Mouse (Mus musculus) embryonic facial prominence, embryonic 10.5 days (tissue): ENCODE measurements around the gene Pdilt. TPM values are rescaled to one million over a fixed set of nuclear protein-coding genes. Genes with fewer than 3 reads are reported as not detected.

ENCODE experiments used
- DNase-seq: peaks from one replicate; pipeline ENCODE4 v3.0.0-alpha.2; 2017; ENCODE audit warnings: low spot score
- H3K27ac ChIP-seq: fragments of 300-500 bp; sonication (generic); replicated peaks from 2 replicates; pipeline ENCODE4 v1.5.1; 2016; ENCODE audit warnings: mild to moderate bottlenecking
- H3K27me3 ChIP-seq: fragments of 300-500 bp; sonication (generic); replicated peaks from 2 replicates; pipeline ENCODE4 v1.6.1; 2016; ENCODE audit warnings: low read depth, mild to moderate bottlenecking; ENCODE audit not compliant: poor library complexity, severe bottlenecking
- H3K36me3 ChIP-seq: fragments of 300-500 bp; sonication (generic); replicated peaks from 2 replicates; pipeline ENCODE4 v1.6.1; 2016; ENCODE audit warnings: mild to moderate bottlenecking, moderate library complexity
- H3K4me1 ChIP-seq: fragments of 300-500 bp; sonication (generic); 2 replicates; pipeline ENCODE4 v1.6.1; 2016
- H3K4me3 ChIP-seq: fragments of 300-500 bp; sonication (generic); 2 replicates; pipeline ENCODE4 v1.5.1; 2016; ENCODE audit warnings: mild to moderate bottlenecking, moderate library complexity
- H3K9me3 ChIP-seq: fragments of 300-500 bp; sonication (generic); 2 replicates; pipeline ENCODE4 v1.6.1; 2016; ENCODE audit warnings: mild to moderate bottlenecking
- WGBS: fragments of 180-500 bp; shearing (Covaris S2); methylation state at CpG from one replicate; pipeline ENCODE4 v1.1.7; 2016; 5-methylcytosine and 5-hydroxymethylcytosine counted together
- polyA plus RNA-seq: library from polyadenylated mRNA; unstranded; fragments of >200 nt; fragmentation: Nextera tagmentation; extraction: Ambion mirVana; gene quantifications from 2 replicates; pipeline ENCODE4 v1.2.1, GENCODE M21; 2016

Gene Pdilt
- polyA plus RNA-seq, 1 experiment from 2014 or later, result not detected

DNA sequence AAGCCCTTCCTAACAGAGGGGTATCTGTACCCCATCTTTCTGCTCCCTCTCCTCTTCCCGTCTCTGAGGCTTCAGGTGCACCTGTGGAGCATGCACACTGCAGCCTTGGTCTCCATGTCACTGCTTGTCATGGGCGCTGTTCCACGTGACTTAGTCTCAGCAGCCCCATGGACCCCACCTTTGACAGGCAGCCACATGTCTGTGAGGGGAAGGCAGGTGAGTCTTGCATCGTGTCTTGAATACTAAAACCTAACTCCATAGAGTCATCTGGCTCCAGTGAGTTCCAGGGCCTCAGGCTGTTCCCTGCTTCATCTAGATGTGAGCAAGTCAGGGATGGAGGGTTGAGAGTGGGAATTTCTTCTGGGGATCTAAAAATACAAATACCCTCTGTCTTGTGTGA is 39.1 kb downstream of the Pdilt start:
- Histone ChIP-seq H3K4me1 (no peaks in the 10 kb centered on the region), H3K9me3 (no peaks in the 10 kb centered on the region), H3K27me3 (no peaks in the 10 kb centered on the region), H3K36me3 (no peaks in the 10 kb centered on the region), H3K27ac (no peak overlapping the region), H3K4me3 (no peak overlapping the region)
- 81% methylated on average over 4 of the region's 4 CpGs for whole genome bisulfite sequencing
- DNase-seq, result no peak

DNA sequence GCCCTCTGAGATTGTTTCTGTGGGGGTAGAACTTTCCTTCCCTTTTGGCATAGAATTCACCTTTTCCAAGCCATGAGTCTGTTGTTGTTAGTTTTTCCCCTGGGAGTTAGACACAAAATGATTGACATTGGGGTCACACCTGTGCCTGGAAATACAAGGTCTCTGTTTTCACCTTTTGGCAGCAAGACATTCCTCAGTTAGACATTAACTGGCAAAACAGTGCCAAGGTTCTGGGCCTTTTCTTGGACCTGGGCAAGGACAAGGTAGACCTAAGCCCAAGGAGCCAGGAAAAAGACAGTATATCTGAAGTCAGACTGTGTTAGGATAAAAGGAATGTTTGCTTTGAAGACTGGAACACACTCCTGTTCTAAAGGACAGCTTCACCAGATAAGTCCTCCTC is 44.0 kb downstream of the Pdilt start, which contains the start of gene Umod:
Umod (minus strand) TSS at position 27 of the 400 bp plus-strand sequence.
- DNase-seq, result no peak
- H3K27me3 ChIP-seq, result no peaks in the 10 kb centered on the region
- no peaks in the 10 kb centered on the region for H3K4me1 ChIP-seq
- H3K4me3 ChIP-seq, result no peak within 1 kb of the TSS
- no peaks in the 10 kb centered on the region for H3K36me3 ChIP-seq
- H3K27ac ChIP-seq, result no peak within 1 kb of the TSS
- no peaks in the 10 kb centered on the region for H3K9me3 ChIP-seq

DNA sequence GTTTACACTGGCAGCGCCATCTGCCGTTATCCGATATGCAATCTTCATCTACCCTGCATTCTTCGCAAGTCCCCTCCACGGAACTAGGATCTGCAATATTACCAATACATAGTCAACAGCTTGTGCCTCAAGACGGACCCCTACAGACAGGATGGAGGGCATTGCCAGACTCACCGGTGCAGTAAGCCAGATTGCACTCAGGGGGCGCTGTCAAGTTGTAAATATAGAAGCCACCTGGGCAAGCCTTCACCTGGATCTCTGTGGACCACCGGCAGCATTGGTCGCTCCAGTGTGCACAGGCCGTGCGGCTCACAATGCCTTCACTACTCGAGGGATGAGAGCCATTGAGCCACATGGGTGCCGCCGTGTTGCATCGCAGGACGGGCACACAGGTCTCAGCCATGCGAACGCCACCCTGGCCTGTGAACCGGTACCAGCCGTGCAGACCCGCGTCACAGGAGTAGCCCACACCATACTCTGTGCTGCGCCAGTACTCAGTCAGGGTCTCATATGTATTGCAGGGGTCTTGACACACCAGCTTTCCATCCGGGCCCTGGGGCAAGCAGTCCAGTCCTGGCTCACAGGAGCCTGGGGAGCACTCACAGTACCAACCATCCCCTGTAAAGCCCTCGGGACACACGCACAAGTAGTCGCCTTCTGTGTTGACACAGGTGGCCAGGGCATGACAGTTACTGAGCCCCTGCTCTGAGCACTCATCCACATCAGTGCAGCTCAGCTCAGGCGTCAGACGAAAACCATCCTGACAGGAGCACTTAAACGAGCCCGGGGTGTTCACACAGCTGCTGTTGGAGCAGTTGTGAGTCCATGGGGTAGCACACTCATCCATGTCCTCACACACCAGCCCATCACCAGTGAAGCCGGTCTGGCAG is 46.5 kb downstream of the Pdilt start:
- H3K36me3 ChIP-seq, result no peaks in the 10 kb centered on the region
- no peaks in the 10 kb centered on the region for H3K4me1 ChIP-seq
- no peak for DNase-seq
- 76% methylated on average over 33 of the region's 33 CpGs for WGBS
- no peak overlapping the region for H3K27ac ChIP-seq
- no peaks in the 10 kb centered on the region for H3K9me3 ChIP-seq
- no peaks in the 10 kb centered on the region for H3K27me3 ChIP-seq
- no peak overlapping the region for H3K4me3 ChIP-seq

DNA sequence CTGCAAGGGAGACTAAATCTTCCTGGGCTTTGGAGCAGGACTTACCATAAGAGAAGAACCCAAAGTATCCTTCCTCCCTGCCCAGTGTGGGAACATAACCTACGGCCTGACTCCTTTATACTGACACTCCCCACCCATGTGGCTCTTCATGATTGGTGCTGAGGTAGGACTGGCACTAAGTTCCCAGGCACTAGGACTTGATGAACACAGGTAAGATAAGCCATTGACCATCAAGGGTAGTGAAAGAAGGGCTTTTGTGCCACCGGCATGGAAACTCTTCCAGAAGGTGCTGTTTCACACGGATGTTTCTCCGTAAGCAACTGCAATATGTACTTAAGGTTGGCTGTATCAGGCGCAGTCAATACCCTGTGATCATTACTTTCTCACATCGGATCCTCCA is 64.1 kb downstream of the Pdilt start, which contains the start of gene Gp2:
Gp2 (minus strand) TSS at position 101 of the 400 bp plus-strand sequence.
- Histone ChIP-seq H3K27me3 (no peaks in the 10 kb centered on the region), H3K4me3 (no peak within 1 kb of the TSS), H3K36me3 (no peaks in the 10 kb centered on the region), H3K4me1 (no peaks in the 10 kb centered on the region), H3K27ac (no peak within 1 kb of the TSS), H3K9me3 (no peaks in the 10 kb centered on the region)
- 90% methylated on average over 6 of the region's 6 CpGs for WGBS
- DNase-seq, result no peak

DNA sequence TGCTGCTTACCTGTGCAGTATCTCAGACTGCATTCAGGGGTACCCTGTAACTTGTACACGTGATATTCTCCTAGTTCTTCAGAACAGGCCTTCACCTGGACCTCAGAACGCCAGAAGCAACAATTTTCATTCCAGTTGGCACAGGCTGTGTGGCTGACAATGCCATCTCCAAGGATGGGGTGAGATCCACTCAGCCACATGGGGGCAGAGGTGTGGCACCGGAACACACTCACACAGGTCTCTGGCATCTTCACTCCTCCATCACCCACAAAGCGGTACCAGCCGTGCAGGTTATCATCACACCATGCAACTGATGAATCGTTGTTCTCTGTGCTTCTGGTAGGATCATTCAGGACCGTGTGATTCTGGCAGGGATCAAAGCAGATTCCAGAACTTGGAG is 69.1 kb downstream of the Pdilt start:
- H3K4me1 ChIP-seq, result no peaks in the 10 kb centered on the region
- H3K27ac ChIP-seq, result no peak overlapping the region
- H3K36me3 ChIP-seq, result no peaks in the 10 kb centered on the region
- no peak for DNase-seq
- no peaks in the 10 kb centered on the region for H3K27me3 ChIP-seq
- 81% methylated on average over 7 of the region's 7 CpGs for WGBS
- no peak overlapping the region for H3K4me3 ChIP-seq
- H3K9me3 ChIP-seq, result no peaks in the 10 kb centered on the region

DNA sequence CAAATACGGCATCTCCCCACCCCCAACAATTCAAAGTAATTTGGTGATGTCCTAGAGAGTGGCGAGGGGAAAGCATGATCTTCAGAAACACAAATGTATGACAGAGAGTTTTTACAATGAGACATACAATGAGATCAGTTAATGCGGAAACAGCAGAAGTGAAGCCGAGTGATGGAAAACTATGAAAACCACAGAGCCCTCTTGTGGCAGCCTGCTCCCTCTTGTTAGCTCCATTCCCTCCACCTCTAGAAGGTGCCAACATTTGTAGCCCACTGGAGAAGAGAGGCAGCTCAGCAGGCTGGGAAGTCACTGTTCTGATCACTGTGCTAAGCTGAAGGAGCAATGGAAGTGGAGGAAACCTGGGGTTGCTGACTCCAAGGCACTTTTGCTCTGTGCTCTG is 79.4 kb downstream of the Pdilt start:
- no peaks in the 10 kb centered on the region for H3K36me3 ChIP-seq
- H3K4me1 ChIP-seq, result no peaks in the 10 kb centered on the region
- H3K9me3 ChIP-seq, result no peaks in the 10 kb centered on the region
- H3K4me3 ChIP-seq, result no peak overlapping the region
- H3K27me3 ChIP-seq, result no peaks in the 10 kb centered on the region
- WGBS, result 67% methylated on average over 4 of the region's 4 CpGs
- no peak for DNase-seq
- no peak overlapping the region for H3K27ac ChIP-seq

DNA sequence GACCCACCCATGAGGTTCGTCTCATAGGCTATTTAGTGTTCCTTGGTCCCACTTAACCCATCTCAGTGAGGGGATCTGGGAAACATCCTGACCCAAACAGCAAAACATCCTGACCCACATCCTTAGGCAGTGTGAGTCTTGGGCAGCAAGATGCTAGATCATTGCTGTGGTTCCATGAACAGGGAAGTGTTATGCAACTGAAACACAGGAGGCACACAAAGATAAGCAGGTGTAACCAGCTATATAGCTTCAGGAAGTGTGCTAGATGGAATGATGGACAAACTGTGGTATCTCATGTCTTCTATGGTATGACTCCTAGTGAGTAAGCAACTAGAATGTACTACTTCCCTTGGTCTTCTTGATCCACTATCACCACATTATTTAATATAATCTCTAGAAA is 81.4 kb downstream of the Pdilt start:
- Histone ChIP-seq H3K36me3 (no peaks in the 10 kb centered on the region), H3K4me1 (no peaks in the 10 kb centered on the region), H3K9me3 (no peaks in the 10 kb centered on the region), H3K4me3 (no peak overlapping the region), H3K27ac (no peak overlapping the region), H3K27me3 (no peaks in the 10 kb centered on the region)
- DNase-seq, result no peak
- WGBS, result 88% methylated on average over 1 of the region's 1 CpGs

Other genes with a start within 250 kb of the Pdilt start
- not detected in 2 replicates for gene Gp2, start 64.2 kb downstream of the Pdilt start, polyA plus RNA-seq
- not detected in 2 replicates for gene Umod, start 44.2 kb downstream of the Pdilt start, polyA plus RNA-seq
- gene Acsm5, start 4.0 kb downstream of the Pdilt start, polyA plus RNA-seq, result not detected in 2 replicates
- gene Acsm2, start 30.9 kb upstream of the Pdilt start, polyA plus RNA-seq, result not detected in 2 replicates
- gene Acsm1, start 83.5 kb upstream of the Pdilt start, polyA plus RNA-seq, result not detected in 2 replicates
- 0.06 and 1.1 TPM in 2 replicates for gene Acsm4, start 166.5 kb upstream of the Pdilt start, polyA plus RNA-seq
- 105 and 107 TPM in 2 replicates for gene Thumpd1, start 197.3 kb upstream of the Pdilt start, polyA plus RNA-seq
- 0.15 TPM in 1 of 2 replicates, not detected in the other for gene Acsm3, start 237.4 kb upstream of the Pdilt start, polyA plus RNA-seq